Mouse (Mus musculus) neural tube, embryonic 12.5 days (tissue): ENCODE results near the gene Selenow. TPM values are rescaled to one million over a fixed set of nuclear protein-coding genes. Genes with fewer than 3 reads are reported as not detected.

ENCODE experiments used
- ATAC-seq: fragments of 200-750 bp; cut with Nextera tagmentation; 2 replicates; pipeline ENCODE4 v1.8.0; 2017; ENCODE audit warnings: low read depth, mild to moderate bottlenecking, moderate TSS enrichment, moderate library complexity; ENCODE audit not compliant: low FRiP score
- H3K27ac ChIP-seq: fragments of 300-500 bp; sonication (generic); 2 replicates; pipeline ENCODE4 v1.5.1; 2016
- H3K27me3 ChIP-seq: fragments of 300-500 bp; sonication (generic); replicated peaks from 2 replicates; pipeline ENCODE4 v1.6.1; 2016; ENCODE audit warnings: mild to moderate bottlenecking
- H3K36me3 ChIP-seq: fragments of 300-500 bp; sonication (generic); 2 replicates; pipeline ENCODE4 v1.6.1; 2016; ENCODE audit warnings: mild to moderate bottlenecking
- H3K4me1 ChIP-seq: fragments of 300-500 bp; sonication (generic); 2 replicates; pipeline ENCODE4 v1.6.1; 2016
- H3K4me2 ChIP-seq: fragments of 300-500 bp; sonication (generic); replicated peaks from 2 replicates; pipeline ENCODE4 v1.6.1; 2016; ENCODE audit warnings: mild to moderate bottlenecking
- H3K4me3 ChIP-seq: fragments of 300-500 bp; sonication (generic); 2 replicates; pipeline ENCODE4 v1.5.1; 2016
- H3K9ac ChIP-seq: fragments of 300-500 bp; sonication (generic); 2 replicates; pipeline ENCODE4 v1.6.1; 2016; ENCODE audit warnings: mild to moderate bottlenecking
- H3K9me3 ChIP-seq: fragments of 300-500 bp; sonication (generic); 2 replicates; pipeline ENCODE4 v1.6.1; 2016; ENCODE audit warnings: mild to moderate bottlenecking
- WGBS: fragments of 180-500 bp; shearing (Covaris S2); methylation state at CpG from one replicate; pipeline ENCODE4 v1.1.7; 2016; 5-methylcytosine and 5-hydroxymethylcytosine counted together
- polyA plus RNA-seq: library from polyadenylated mRNA; unstranded; fragments of >200 nt; fragmentation: Nextera tagmentation; extraction: Ambion mirVana; gene quantifications from 2 replicates; pipeline ENCODE4 v1.2.1, GENCODE M21; 2016

The Selenow gene
- polyA plus RNA-seq, 1 experiment from 2014 or later = 1,130 TPM

- Histone ChIP-seq H3K9ac (no peak within 1 kb of the TSS), H3K36me3 (no peaks in the 10 kb centered on the region)
These were observed 39.9 kb downstream of the Selenow start, which contains the start of gene Crxos for GRCm38 (mm10) chr7:15882317-15882716. Gene Crxos, plus strand, starts transcription at chr7:15882617.

GRCm38 (mm10) chr7:15881831-15882230 lies 40.4 kb downstream of the Selenow start:
- ATAC-seq = no peak

More at GRCm38 (mm10) chr7:15882317-15882716, 39.9 kb downstream of the Selenow start, which contains the start of gene Crxos:
- Histone ChIP-seq H3K9me3 (no peaks in the 10 kb centered on the region), H3K27me3 (no peaks in the 10 kb centered on the region), H3K27ac (no peak within 1 kb of the TSS), H3K4me3 (no peak within 1 kb of the TSS), H3K4me2 (no peak within 1 kb of the TSS), H3K4me1 (no peaks in the 10 kb centered on the region)
- WGBS = 88% methylated on average over 2 of the region's 2 CpGs
- no peak for ATAC-seq

DNA sequence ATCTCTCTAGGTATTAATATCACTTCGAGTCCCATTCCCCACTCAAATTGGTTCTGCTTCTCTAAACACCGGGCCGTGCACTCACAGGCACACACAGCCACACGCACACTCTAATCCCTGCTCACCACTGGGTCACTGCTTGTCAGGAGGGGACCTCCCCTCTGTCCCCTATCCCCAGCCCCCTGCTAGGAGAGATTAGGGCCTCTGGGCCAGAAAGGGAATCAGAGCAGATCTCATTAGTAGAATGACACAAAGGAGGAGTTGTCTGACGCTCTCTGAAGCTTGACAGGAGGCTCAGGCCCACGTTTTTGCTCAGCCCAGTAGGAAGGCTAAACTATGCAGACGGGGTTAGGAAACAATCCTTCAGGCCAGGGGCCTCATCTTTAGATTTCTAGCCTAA lies 40.8 kb downstream of the Selenow start:
- Histone ChIP-seq H3K4me3 (no peak overlapping the region), H3K27me3 (no peaks in the 10 kb centered on the region), H3K9ac (no peak overlapping the region), H3K36me3 (no peaks in the 10 kb centered on the region), H3K9me3 (no peaks in the 10 kb centered on the region), H3K27ac (no peak overlapping the region), H3K4me2 (no peak overlapping the region), H3K4me1 (no peaks in the 10 kb centered on the region)
- ATAC-seq = no peak
- 32% methylated on average over 7 of the region's 7 CpGs for WGBS

More at GRCm38 (mm10) chr7:15881831-15882230, 40.4 kb downstream of the Selenow start:
- no peak overlapping the region for H3K4me3 ChIP-seq
- no peak overlapping the region for H3K9ac ChIP-seq
- no peak overlapping the region for H3K27ac ChIP-seq
- WGBS = 71% methylated on average over 3 of the region's 3 CpGs
- no peaks in the 10 kb centered on the region for H3K36me3 ChIP-seq
- H3K4me2 ChIP-seq = no peak overlapping the region
- H3K9me3 ChIP-seq = no peaks in the 10 kb centered on the region
- H3K27me3 ChIP-seq = no peaks in the 10 kb centered on the region
- H3K4me1 ChIP-seq = no peaks in the 10 kb centered on the region

DNA sequence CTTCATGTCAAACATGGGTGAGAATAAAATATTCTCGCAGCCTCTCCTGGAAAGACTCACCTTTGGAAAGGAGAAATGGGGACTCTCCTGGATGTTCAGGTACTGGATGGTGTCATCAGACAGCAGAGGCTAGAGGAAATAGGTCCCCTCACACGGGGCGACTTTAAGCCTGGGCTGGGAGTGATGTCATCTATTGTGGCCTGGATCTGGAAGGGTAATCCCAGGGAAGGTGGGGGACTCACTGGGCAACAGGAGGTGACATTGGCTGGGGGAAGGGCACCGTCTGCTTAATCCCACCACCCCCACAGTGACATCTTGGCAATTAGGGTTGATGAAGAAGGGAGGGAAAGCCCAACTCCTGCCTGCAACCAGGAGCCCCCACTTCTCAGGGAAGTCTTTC lies 42.4 kb downstream of the Selenow start, which contains the start of gene Crx:
Gene Crx, minus strand, starts transcription at position 213 of the 400 bp plus-strand sequence.
- Histone ChIP-seq H3K4me2 (no peak within 1 kb of the TSS), H3K9ac (no peak within 1 kb of the TSS), H3K27me3 (no peaks in the 10 kb centered on the region), H3K36me3 (no peaks in the 10 kb centered on the region), H3K9me3 (no peaks in the 10 kb centered on the region), H3K4me1 (no peaks in the 10 kb centered on the region), H3K27ac (no peak within 1 kb of the TSS), H3K4me3 (no peak within 1 kb of the TSS)
- no peak for ATAC-seq
- whole genome bisulfite sequencing = 48% methylated on average over 4 of the region's 4 CpGs

Other genes starting within 250 kb of the Selenow start
- not detected in 2 replicates for gene Obox5, start 172.3 kb downstream of the Selenow start, polyA plus RNA-seq
- not detected in 2 replicates for gene Obox6, start 82.7 kb downstream of the Selenow start, polyA plus RNA-seq
- gene Crx, start 42.4 kb downstream of the Selenow start, polyA plus RNA-seq = not detected in 2 replicates
- not detected in 2 replicates for gene Crxos, start 39.8 kb downstream of the Selenow start, polyA plus RNA-seq
- gene Nop53, start 23.7 kb upstream of the Selenow start, polyA plus RNA-seq = 157 and 169 TPM in 2 replicates
- 9.2 and 12.1 TPM in 2 replicates for gene Ehd2, start 45.2 kb upstream of the Selenow start, polyA plus RNA-seq
- gene Bicra, start 125.5 kb upstream of the Selenow start, polyA plus RNA-seq = 10.1 and 10.7 TPM in 2 replicates
- gene Zfp541, start 139.4 kb upstream of the Selenow start, polyA plus RNA-seq = 0.05 TPM in 1 of 2 replicates, not detected in the other
- 186 and 216 TPM in 2 replicates for gene Napa, start 176.1 kb upstream of the Selenow start, polyA plus RNA-seq
- gene Kptn, start 197.5 kb upstream of the Selenow start, polyA plus RNA-seq = 29.6 and 32.9 TPM in 2 replicates
- 1.2 and 1.8 TPM in 2 replicates for gene Slc8a2, start 207.4 kb upstream of the Selenow start, polyA plus RNA-seq